Mouse (Mus musculus): Measurements from ENCODE around the gene 0610012G03Rik.
"Not testable (repeated sequence)": the region's sequence is repeated elsewhere in the genome, so short reads cannot be mapped to it uniquely, and the experiment has no call there.

0610012G03Rik gene

GRCm38 (mm10) chr16:31948345-31948774 is at the start of gene 0610012G03Rik, which contains the start of gene Ncbp2:
Gene 0610012G03Rik, minus strand, starts transcription at chr16:31948494.
Gene Ncbp2, plus strand, starts transcription at chr16:31948513.
- peak; percentile 92 to 94 for DNase-seq (ENCODE audit: low spot score in 2 of 2)

- DNase-seq (ENCODE audit: low spot score in 2 of 2) = no peak
Observed at GRCm38 (mm10) chr16:31996371-31996770, 48.1 kb upstream of the 0610012G03Rik start.

GRCm38 (mm10) chr16:31993946-31994345 is 45.7 kb upstream of the 0610012G03Rik start:
- DNase-seq (ENCODE audit: low spot score in 2 of 2) = no peak

GRCm38 (mm10) chr16:31993195-31993594 is 44.9 kb upstream of the 0610012G03Rik start:
- no peak for DNase-seq (ENCODE audit: low spot score in 2 of 2)

- DNase-seq (ENCODE audit: low spot score in 2 of 2) = no peak
Observed at GRCm38 (mm10) chr16:31992039-31992438, 43.7 kb upstream of the 0610012G03Rik start.

GRCm38 (mm10) chr16:31980946-31981345 is 32.7 kb upstream of the 0610012G03Rik start:
- no peak for DNase-seq (ENCODE audit: low spot score in 2 of 2)

GRCm38 (mm10) chr16:31979501-31979900 is 31.2 kb upstream of the 0610012G03Rik start:
- DNase-seq (ENCODE audit: low spot score in 2 of 2) = no peak

GRCm38 (mm10) chr16:31975258-31975657 is 27.0 kb upstream of the 0610012G03Rik start:
- no peak for DNase-seq (ENCODE audit: low spot score in 2 of 2)

GRCm38 (mm10) chr16:31963224-31963623 is 14.9 kb upstream of the 0610012G03Rik start:
- no peak for DNase-seq (ENCODE audit: low spot score in 2 of 2)

GRCm38 (mm10) chr16:31947901-31948316 is 385 bp downstream of the 0610012G03Rik start:
- DNase-seq (ENCODE audit: low spot score in 2 of 2) = no peak

GRCm38 (mm10) chr16:31947333-31947732 is 961 bp downstream of the 0610012G03Rik start:
- DNase-seq (ENCODE audit: low spot score in 2 of 2) = no peak

- DNase-seq (ENCODE audit: low spot score in 2 of 2) = not testable (repeated sequence)
Observed at GRCm38 (mm10) chr16:31945986-31946385, 2.3 kb downstream of the 0610012G03Rik start.

- no peak for DNase-seq (ENCODE audit: low spot score in 2 of 2)
Observed at GRCm38 (mm10) chr16:31945372-31945771, 2.9 kb downstream of the 0610012G03Rik start.

- no peak for DNase-seq (ENCODE audit: low spot score in 2 of 2)
Observed at GRCm38 (mm10) chr16:31944698-31945255, 3.5 kb downstream of the 0610012G03Rik start.

GRCm38 (mm10) chr16:31943980-31944379 is 4.3 kb downstream of the 0610012G03Rik start:
- peak; percentile 62 to 76 for DNase-seq (ENCODE audit: low spot score in 2 of 2)

GRCm38 (mm10) chr16:31940586-31940985 is 7.7 kb downstream of the 0610012G03Rik start:
- no peak for DNase-seq (ENCODE audit: low spot score in 2 of 2)

GRCm38 (mm10) chr16:31938856-31939255 is 9.4 kb downstream of the 0610012G03Rik start:
- DNase-seq (ENCODE audit: low spot score in 2 of 2) = no peak

- no peak for DNase-seq (ENCODE audit: low spot score in 2 of 2)
Observed at GRCm38 (mm10) chr16:31936568-31936967, 11.7 kb downstream of the 0610012G03Rik start.

GRCm38 (mm10) chr16:31935091-31935979 is 13.0 kb downstream of the 0610012G03Rik start:
- DNase-seq (ENCODE audit: low spot score in 2 of 2) = no peak

- DNase-seq (ENCODE audit: low spot score in 2 of 2) = no peak
Observed at GRCm38 (mm10) chr16:31934550-31935010, 13.7 kb downstream of the 0610012G03Rik start.

GRCm38 (mm10) chr16:31933751-31934549 is 14.3 kb downstream of the 0610012G03Rik start, which contains the start of gene Pigz:
Gene Pigz, plus strand, starts transcription at chr16:31933851.
- no peak for DNase-seq (ENCODE audit: low spot score in 2 of 2)

Data from natural killer cell, adult 2 months (primary cell).